Mouse (Mus musculus) megakaryocyte progenitor cell, adult 5-6 weeks (primary cell): ENCODE measurements around the gene Sox15. TPM values are rescaled to one million over a fixed set of nuclear protein-coding genes. Genes with fewer than 3 reads are reported as not detected.
A peak's percentile ranks its signal among the peaks of the same experiment; 100 is the strongest.

Experiments used
- ATAC-seq: replicated peaks from 2 replicates; pipeline ENCODE4 v1.8.0; 2016; ENCODE audit warnings: mild to moderate bottlenecking, moderate TSS enrichment, inconsistent platforms; ENCODE audit not compliant: poor library complexity
- total RNA-seq, 2 experiments: library from RNA; stranded (forward) in 1 of 2; stranded (reverse) in 1 of 2; fragments of 157-497, 149-512 nt in 1 of 2; fragments of 200-1000 nt in 1 of 2; gene quantifications; 2 replicates each; pipeline versions ENCODE4 v1.2.3 to v1.2.4; 2015 to 2017

Sox15 gene
- total RNA-seq, 2 experiments from 2014 or later = not detected

DNA sequence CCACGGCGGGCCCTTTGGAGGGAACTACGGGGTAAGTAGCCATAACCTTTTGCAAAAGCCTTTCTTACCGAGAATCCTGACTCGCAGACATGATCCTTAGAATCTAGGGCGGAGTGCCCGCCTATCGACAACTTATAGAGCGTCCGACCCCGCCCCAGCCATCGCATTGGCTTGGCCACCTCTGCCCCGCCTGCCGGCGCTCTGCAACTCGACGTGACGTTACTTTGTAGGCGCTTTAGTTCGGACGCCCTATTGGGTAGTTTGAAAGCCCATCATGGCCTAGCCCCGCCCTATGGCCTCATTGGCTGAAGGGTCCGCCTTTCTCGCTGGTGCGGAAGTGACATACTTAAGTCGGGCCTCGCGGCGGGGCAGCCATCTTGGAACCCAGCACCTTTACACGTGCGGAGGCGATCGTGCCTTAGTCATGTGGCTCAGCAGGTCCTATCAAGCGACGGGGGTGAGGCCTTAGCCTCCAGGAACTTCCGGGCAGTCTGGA, 17.1 kb downstream of the Sox15 start, which contains the start of gene Eif4a1:
Gene Eif4a1 (minus strand): TSS at position 213 of the 496 bp plus-strand sequence.
- ATAC-seq = peak; percentile 85

GRCm38 (mm10) chr11:69679144-69679543, 24.0 kb downstream of the Sox15 start:
- ATAC-seq = no peak

GRCm38 (mm10) chr11:69680136-69680855, 25.2 kb downstream of the Sox15 start:
- no peak for ATAC-seq

DNA sequence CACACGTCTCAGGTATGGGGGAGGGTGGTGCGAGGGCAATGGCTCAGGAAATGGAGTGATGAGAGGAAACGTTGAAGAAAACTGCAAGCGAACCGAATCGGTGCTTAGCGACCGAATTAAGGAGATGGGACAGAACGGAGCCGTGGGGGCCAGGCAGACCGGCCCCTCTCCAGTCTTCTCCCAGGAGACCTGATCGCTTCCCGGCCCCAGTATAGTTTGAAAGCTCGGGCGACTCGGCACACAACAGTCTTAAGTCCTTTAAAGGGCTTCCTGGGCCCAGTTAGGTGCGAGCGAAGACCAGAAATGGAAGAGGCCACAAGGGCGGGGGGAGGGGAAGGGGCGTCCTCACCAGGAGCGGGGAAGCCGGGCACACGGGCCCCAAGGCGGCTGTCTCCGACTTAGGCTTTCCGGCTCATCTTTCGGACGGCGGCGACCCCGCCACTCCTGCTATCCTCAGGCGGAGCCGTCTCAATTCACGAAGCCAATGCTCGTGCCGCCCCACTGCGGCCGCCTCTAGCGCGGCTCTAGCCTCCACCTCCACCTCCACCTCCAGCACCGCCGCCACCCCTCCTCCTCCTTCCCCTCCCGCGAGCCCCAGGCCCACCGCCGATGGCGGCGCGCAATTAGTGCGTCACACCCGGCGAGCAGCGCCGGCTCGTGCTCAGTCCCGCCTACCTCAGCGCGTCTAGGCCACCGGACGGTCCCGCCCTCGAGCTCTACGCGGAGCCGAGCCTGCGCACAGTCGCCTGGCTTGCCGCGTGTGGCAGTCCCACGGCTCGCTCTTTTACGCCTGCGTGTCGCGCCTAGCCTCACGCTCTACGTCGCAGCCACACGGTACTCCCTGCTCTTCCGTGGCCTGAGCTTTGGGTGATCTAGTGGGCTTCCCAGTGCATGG, 26.4 kb downstream of the Sox15 start, which contains the start of gene Senp3:
Gene Senp3 (minus strand): TSS at position 771 of the 895 bp plus-strand sequence.
- ATAC-seq = peak; percentile 87

DNA sequence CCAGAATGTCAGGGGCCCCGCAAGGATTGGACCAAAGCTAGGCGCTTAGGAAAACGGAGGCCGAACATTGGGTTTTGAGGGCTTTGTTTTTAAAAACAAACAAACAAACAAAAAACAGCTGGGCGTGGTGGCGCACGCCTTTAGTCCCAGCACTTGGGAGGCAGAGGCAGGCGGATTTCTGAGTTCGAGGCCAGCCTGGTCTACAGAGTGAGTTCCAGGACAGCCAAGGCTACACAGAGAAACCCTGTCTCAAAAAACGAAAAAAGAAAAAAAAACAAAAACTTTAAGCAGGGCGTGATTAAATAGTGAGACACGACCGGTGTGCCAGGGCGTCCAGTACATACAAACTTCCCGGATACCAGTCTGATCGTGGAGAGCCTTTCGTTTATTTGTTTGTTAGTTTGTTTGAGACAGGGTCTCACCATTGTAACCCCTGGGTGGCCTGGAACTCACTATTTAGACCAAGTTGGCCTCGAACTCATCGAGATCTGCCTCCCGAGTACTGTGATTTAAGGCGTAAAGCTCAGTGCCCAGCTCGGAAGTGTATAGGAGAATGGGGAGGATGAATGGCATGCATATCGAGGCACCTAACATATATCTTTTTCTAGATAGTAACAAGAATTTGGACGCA, 27.2 kb downstream of the Sox15 start:
- ATAC-seq = no peak

DNA sequence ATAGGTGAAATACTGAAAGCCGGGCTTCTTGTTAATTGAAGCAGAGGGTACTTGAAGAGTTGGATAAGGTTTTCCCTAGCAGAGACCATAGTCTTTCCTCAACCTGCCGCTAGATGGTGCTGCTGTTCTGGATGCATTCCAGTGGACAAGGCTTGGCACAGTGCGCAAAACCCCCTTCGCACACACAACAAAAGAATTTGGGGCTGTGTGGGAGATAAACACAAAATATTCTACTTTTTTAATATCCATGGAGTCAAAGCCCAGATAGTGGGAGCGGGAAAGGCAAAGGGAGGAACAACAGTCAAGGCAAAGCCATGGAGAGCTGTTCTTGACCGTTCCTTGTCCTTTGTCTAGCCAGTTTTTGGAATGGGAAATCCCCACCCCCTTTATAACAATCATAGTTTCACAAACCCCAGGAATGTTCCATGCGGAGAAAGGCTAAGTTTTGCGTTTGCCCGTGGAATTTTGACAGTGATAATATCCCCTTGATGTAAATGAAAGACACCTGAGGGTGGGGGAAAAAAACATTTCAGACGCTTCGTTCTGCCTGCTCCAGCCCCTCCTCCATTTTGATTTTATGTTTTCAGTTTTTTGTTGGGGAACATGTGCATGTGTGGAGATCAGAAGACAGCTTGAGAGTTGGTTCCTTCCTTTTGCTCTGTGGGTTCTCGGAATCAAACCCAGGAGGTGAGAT, 27.9 kb downstream of the Sox15 start:
- peak; percentile 63 for ATAC-seq

DNA sequence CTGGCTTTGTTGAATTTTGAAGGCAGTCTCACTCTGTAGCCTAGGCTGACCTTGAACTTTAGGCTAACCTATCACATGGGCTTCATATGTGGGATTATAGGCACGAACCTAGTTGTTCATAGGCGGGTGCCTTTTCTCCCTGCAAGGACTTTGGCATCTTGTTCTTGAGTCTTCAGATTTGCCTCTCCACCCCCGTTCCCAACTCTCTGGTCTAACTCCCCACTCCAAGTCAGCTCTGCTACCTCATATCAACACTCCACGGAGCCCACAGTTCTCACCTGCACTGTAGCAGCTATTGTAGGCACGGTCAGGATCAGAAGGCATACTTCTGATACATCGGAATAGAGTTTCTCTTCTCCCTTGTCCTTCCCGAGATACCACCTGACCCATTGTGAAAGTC, 28.5 kb downstream of the Sox15 start:
- ATAC-seq = no peak

DNA sequence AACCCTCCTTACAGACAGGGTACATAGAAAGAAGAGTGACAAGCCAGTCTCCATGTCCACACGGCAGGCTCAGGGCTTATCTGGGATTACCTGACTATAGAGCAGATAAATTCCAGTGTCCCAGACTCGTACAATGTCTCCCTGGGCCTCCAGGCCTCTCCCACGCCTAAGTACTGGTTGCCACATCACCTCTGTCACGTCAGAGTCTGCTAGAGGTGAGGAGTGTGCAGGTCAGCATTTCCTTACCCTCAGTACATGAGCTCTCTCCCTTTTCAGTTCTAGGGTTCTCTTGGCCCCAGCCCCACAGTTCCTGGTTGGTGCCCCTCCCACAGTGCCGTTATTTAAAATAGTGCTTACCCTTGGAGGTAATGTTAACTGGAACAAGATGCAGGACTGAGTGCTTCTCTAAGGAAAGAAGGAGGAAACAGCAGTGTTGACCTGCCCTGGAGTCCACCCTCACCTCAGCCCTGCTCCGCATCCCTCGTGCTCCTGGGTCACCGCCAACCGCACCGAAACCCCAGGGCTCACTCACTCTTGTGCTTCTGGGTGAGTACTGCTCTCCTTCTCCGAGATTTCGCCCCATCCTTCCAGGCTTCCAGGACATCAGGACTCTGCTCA, 29.1 kb downstream of the Sox15 start:
- ATAC-seq = no peak

DNA sequence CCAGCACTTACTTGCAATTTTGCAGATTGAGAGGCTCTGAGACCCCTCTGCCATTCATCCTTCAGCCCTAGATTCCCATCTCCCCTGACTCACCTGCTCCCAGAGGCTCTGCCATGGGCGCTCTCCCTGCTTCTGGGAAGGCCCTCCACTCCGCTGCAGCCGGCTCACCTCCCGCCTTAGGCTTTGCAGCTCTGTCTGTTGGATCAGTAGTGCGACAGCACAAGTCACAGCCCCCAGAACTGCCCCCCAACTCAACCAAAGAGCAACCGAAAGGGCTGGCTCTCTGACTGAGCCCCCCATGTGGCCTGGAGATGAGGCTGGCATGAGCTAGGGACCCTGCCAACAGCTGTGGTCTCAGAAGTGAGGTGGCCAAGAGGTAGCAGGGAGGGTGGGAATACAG, 29.8 kb downstream of the Sox15 start:
- ATAC-seq = no peak

GRCm38 (mm10) chr11:69685526-69686148, 30.5 kb downstream of the Sox15 start, which contains the start of gene Tnfsf13:
TSS of gene Tnfsf13 (minus strand) at chr11:69685784.
- ATAC-seq = peak; percentile 33

DNA sequence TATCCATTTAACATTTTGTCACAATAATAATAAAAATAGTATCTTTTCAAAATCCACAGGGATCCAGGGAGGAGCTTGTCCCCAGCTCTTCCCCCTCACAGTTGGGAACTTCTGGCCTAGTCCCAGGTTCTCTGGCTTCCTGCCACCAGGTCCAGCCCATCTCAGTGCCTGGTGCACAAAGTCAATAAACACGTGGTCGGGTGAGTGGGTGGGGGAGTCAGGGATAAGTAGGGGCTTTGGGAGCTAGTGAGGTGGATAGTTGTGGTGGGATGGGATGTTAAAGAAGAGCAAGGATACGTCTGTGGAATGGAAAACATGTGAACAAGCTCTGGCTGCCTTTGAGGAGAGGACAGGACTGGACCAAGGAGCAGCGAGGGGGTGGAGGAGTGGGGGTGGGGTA, 31.3 kb downstream of the Sox15 start:
- ATAC-seq = no peak

- no peak for ATAC-seq
These were observed 31.9 kb downstream of the Sox15 start for GRCm38 (mm10) chr11:69687061-69687460.

DNA sequence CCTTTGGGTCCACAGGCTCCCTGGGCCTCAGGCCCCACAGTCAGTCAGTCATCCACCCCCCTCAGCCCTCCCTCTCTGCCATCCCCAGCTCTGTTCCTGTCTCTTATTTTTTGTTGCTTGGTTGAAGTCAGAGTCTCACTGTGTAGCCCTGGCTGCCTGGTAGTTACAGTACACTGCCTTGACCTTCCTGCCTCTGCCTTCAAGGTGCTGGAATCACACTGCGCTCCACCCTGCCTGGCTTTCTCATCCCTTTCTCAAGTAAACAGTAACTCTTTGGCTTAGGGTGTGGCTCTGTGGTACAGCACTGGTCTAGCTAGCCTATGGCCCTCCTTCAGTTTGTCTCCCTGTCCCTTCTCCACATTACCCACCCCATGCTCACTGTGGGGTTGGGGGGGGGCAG, 34.8 kb downstream of the Sox15 start:
- ATAC-seq = no peak

DNA sequence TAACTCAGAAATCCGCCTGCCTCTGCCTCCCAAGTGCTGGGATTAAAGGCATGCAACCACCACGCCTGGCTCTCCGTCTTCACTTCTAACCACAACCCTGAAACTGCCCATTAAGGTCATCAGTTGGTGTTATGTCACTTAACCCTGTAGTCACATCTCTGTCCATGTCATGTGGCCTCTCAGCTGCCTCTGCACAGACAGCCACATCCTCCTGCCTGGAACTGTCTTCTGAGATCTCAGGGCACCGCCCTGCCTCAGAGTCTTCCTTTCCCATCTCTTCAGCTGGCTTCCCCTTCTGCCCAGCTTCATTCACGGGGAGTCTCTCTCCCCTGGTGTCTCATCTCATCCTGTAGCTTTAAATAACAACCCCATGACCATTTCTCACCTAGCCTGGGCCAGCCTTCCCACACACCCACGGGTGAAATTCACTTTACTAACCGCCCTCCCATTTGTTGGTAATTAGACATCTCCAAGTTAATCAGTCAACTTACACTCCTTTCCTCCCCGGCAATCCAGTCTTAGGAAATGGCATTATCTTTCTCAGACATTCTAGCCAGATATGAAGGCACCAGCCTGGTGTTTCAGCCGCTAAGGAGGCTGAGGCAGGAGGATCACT, 37.2 kb downstream of the Sox15 start:
- ATAC-seq = peak; percentile 44

- no peak for ATAC-seq
These were observed 37.7 kb downstream of the Sox15 start for GRCm38 (mm10) chr11:69692863-69693262.

- ATAC-seq = no peak
These were observed 38.4 kb downstream of the Sox15 start for GRCm38 (mm10) chr11:69693421-69693965.

DNA sequence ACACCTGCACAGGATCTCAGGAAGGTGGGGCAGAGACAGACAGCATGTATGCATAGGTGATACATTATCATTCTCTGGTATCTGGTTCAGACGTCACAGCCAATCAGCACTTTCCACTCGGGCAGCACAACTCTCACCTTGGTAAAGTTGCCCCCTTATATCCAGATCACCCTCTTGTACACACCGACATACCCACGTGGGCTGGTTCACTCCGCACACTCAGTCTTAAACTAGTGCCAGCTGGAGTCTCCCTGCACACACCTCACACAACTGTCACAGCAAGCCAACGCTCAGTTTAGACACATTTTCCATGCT, 39.9 kb downstream of the Sox15 start:
- ATAC-seq = no peak

DNA sequence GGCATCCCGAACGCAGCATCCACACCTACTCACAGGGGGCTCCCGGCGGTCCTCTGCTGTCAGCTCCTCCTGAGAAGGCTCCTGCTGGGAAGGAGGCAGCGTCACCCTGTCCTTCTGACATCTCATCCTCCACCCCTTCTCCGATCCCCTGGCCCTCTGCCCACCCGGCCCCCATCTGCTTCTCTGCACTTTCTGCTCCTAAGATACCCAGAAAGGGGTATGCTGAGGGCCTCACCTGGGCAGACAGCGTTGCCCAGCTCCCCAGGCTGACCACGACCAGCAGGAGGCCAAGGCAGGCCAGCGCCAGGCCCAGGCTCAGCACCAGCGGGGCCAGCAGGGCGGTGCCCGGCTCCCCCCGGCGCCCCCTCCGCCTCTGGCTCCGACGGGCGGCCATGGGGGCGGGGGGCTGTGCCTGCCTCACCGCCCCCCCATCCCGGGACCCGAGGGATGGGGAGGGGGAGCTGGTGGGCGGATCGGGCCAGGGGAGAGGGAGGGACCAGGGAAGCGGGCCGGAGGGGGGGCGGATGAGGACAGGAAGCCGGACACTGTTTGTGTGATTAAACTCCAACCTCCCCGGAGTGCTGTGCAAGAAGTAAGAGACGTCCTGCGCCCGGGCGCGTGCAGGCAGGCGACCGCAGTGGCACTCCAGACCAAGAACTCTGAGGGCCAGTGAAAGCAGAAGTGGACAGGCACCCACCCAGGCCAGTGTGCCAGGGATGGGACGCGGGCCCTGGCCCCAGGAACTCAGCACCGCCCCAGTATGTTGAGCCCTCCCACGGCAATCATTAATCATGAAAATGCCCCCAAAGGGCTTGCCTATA, 40.5 kb downstream of the Sox15 start, which contains the start of the genes Tnfsf12 and Tnfsfm13:
Gene Tnfsf12 (minus strand): TSS at position 489 of the 821 bp plus-strand sequence.
Gene Tnfsfm13 (minus strand): TSS at position 738 of the 821 bp plus-strand sequence.
- ATAC-seq = peak; percentile 86
